15 mouse cellular contexts compared by ENCODE assay signal in genomic region chr9:55387862-55388505, GRCm38 (mm10).
DNase-seq lines count a peak whose midpoint lies in the region; ATAC-seq and TF ChIP-seq lines count a peak whose summit lies in the region.
"Had no signal": no experiment of that assay in that cellular context is flagged by ENCODE, and none has a peak within 500 bp of the region (broad histone marks: within the 10 kb centered on the region; RNA-seq: fewer than 3 reads in every experiment).

No protein-coding gene starts in this region.

- H3K4me3 ChIP-seq in lung, adult 2 months (replicated peaks; ENCODE audit: extremely low read depth, low read depth, low read length) = no peak overlapping the region
- H3K4me3 ChIP-seq: forebrain, embryonic 15.5 days; hindbrain, embryonic 13.5 days; liver, embryonic 13.5 days had no signal

- TF ChIP-seq POLR2A in lung, adult 2 months (IDR thresholded peaks at IDR 0.05; ENCODE audit: borderline replicate concordance, extremely low read depth, low read depth, low read length) = no peak

- H3K4me1 ChIP-seq in lung, adult 2 months (ENCODE audit: control insufficient read depth, insufficient read depth, low read length) = no peaks in the 10 kb centered on the region
- H3K4me1 ChIP-seq: liver, embryonic 13.5 days had no signal

- WGBS in lung, adult 2 months = 56% methylated on average over 14 of the region's 14 CpGs

- peak; percentile 72 for ATAC-seq in common myeloid progenitor, adult 5-6 weeks (replicated peaks; ENCODE audit: low read depth, poor library complexity, severe bottlenecking)
- ATAC-seq in neutrophil, adult 5-6 weeks (ENCODE audit: extremely low read depth, insufficient number of reproducible peaks, low FRiP score, poor library complexity, severe bottlenecking) = peak; percentile 78
- ATAC-seq: forebrain, embryonic 15.5 days had no signal

- TF ChIP-seq CTCF in lung, adult 2 months (IDR thresholded peaks at IDR 0.05; ENCODE audit: insufficient read depth, low read length) = no peak

- peak; percentile 14 for DNase-seq in lung, postnatal 25 days (ENCODE audit: low spot score)
- DNase-seq in lung, adult 2 months = no peak
- DNase-seq in thymus, postnatal 36 days = peak; percentile 25 to 32
- no peak for DNase-seq in c-Kit-positive CD71-positive TER-119-positive erythroid progenitor cells, embryonic 14.5 days (ENCODE audit: low spot score)
- DNase-seq in adrenal gland, adult 8-10 months = no peak
- no peak for DNase-seq in right cerebral cortex, adult 18-20 months
- DNase-seq: adrenal gland, postnatal 14 days; cerebellum, postnatal 10 days; gastrocnemius, postnatal 25 days; kidney, adult 2 months; liver, embryonic 13.5 days had no signal

Comparison
In these comparisons a context has a peak if more than half of its experiments do, and no peak if none do; other contexts are left out.
1. DNase-seq: peak in lung, postnatal 25 days (single experiment) and thymus, postnatal 36 days (2 of 2); none in lung, adult 2 months (single experiment), c-Kit-positive CD71-positive TER-119-positive erythroid progenitor cells, embryonic 14.5 days (single experiment), adrenal gland, adult 8-10 months (single experiment) and right cerebral cortex, adult 18-20 months (single experiment).